Mouse (Mus musculus) liver, adult (tissue): ENCODE results near the gene Psd.

Source experiments
- GATA4 ChIP-seq: IDR thresholded peaks from 2 replicates; pipeline ENCODE4 v1.6.1; 2014; ENCODE audit warnings: mild to moderate bottlenecking, low read length; ENCODE audit not compliant: insufficient replicate concordance

The Psd gene

GRCm38 (mm10) chr19:46282081-46282849 lies 44.7 kb downstream of the Psd start:
- TF ChIP-seq GATA4, result no peak

- no peak for TF ChIP-seq GATA4
These were observed 51.6 kb downstream of the Psd start for GRCm38 (mm10) chr19:46275307-46275706.

- no peak for TF ChIP-seq GATA4
These were observed 62.2 kb downstream of the Psd start for GRCm38 (mm10) chr19:46264762-46265161.
